Mouse (Mus musculus): ENCODE results near the gene Epn2.

GRCm38 (mm10) chr11:61547710-61548109 lies 31.8 kb downstream of the Epn2 start:
- TF ChIP-seq CTCF (IDR thresholded peaks at IDR 0.05; ENCODE audit: low read depth) (no peak), EP300 (optimal IDR thresholded peaks at IDR 0.05) (no peak)

All from stomach, postnatal 0 days (tissue).